Mouse (Mus musculus): ENCODE measurements at regions not wholly inside any gene's neighbourhood (a gene's known extent, or its start where the extent isn't known, plus 50 kb on each side); places are given as distances from the start of the nearest gene placed in this dataset.

- Histone ChIP-seq H3K9me3 (ENCODE audit: control insufficient read depth, low read length) (no peaks in the 10 kb centered on the region), H3K27me3 (ENCODE audit: control insufficient read depth, insufficient read depth, low read length) (no peaks in the 10 kb centered on the region), H3K4me3 (replicated peaks; ENCODE audit: low read length) (no peak overlapping the region), H3K9ac (ENCODE audit: low read depth, low read length, severe bottlenecking) (no peak overlapping the region), H3K4me1 (ENCODE audit: control insufficient read depth, insufficient read depth, low read length) (no peaks in the 10 kb centered on the region; the same call in 1 of the 2 replicates), H3K36me3 (ENCODE audit: control insufficient read depth, insufficient read depth, low read length) (no peaks in the 10 kb centered on the region), H3K27ac (replicated peaks; ENCODE audit: low read depth, low read length) (no peak overlapping the region), H3K4me2 (replicated peaks; ENCODE audit: low read depth, low read length, severe bottlenecking) (no peak overlapping the region)
- no peak for TF ChIP-seq POLR2A (IDR thresholded peaks at IDR 0.05; ENCODE audit: borderline replicate concordance, extremely low read depth, insufficient read depth, insufficient read length)
- DNase-seq (ENCODE audit: low spot score) (no peak), ATAC-seq (ENCODE audit: low FRiP score, low read depth) (no peak)
- 41% methylated on average over 2 of the region's 2 CpGs for WGBS
Measured at GRCm38 (mm10) chr14:71660166-71660565, 831.5 kb downstream of the Gm9195 start.

- Histone ChIP-seq H3K9me3 (ENCODE audit: control insufficient read depth, low read length) (no peaks in the 10 kb centered on the region), H3K9ac (ENCODE audit: low read depth, low read length, severe bottlenecking) (no peak overlapping the region), H3K4me1 (ENCODE audit: control insufficient read depth, insufficient read depth, low read length) (peaks cover 8% of the 10 kb centered on the region), H3K4me3 (replicated peaks; ENCODE audit: low read length) (no peak overlapping the region), H3K4me2 (replicated peaks; ENCODE audit: low read depth, low read length, severe bottlenecking) (no peak overlapping the region), H3K36me3 (ENCODE audit: control insufficient read depth, insufficient read depth, low read length) (no peaks in the 10 kb centered on the region), H3K27me3 (ENCODE audit: control insufficient read depth, insufficient read depth, low read length) (no peaks in the 10 kb centered on the region), H3K27ac (replicated peaks; ENCODE audit: low read depth, low read length) (no peak overlapping the region)
- 36% methylated on average over 3 of the region's 3 CpGs for WGBS
- ATAC-seq (ENCODE audit: low FRiP score, low read depth) = peak; percentile 82
- peak; percentile 68 for DNase-seq (ENCODE audit: low spot score)
- TF ChIP-seq POLR2A (IDR thresholded peaks at IDR 0.05; ENCODE audit: borderline replicate concordance, extremely low read depth, insufficient read depth, insufficient read length) = no peak
Measured at GRCm38 (mm10) chr14:71654785-71655627, 836.6 kb downstream of the Gm9195 start.

- H3K36me3 ChIP-seq (ENCODE audit: control insufficient read depth, insufficient read depth, low read length) = no peaks in the 10 kb centered on the region
- H3K27ac ChIP-seq (replicated peaks; ENCODE audit: low read depth, low read length) = no peak overlapping the region
- 89% methylated on average over 1 of the region's 1 CpGs for WGBS
- no peaks in the 10 kb centered on the region for H3K9me3 ChIP-seq (ENCODE audit: control insufficient read depth, low read length)
- H3K27me3 ChIP-seq (ENCODE audit: control insufficient read depth, insufficient read depth, low read length) = no peaks in the 10 kb centered on the region
- no peak overlapping the region for H3K4me2 ChIP-seq (replicated peaks; ENCODE audit: low read depth, low read length, severe bottlenecking)
- no peak for TF ChIP-seq POLR2A (IDR thresholded peaks at IDR 0.05; ENCODE audit: borderline replicate concordance, extremely low read depth, insufficient read depth, insufficient read length)
- no peak for ATAC-seq (ENCODE audit: low FRiP score, low read depth)
- H3K4me3 ChIP-seq (replicated peaks; ENCODE audit: low read length) = no peak overlapping the region
- H3K4me1 ChIP-seq (ENCODE audit: control insufficient read depth, insufficient read depth, low read length) = no peaks in the 10 kb centered on the region
- no peak for DNase-seq (ENCODE audit: low spot score)
- no peak overlapping the region for H3K9ac ChIP-seq (ENCODE audit: low read depth, low read length, severe bottlenecking)
Measured at GRCm38 (mm10) chr14:71642536-71642935, 849.1 kb downstream of the Gm9195 start.

GRCm38 (mm10) chr14:71639083-71639482 is 852.6 kb downstream of the Gm9195 start:
- no peak overlapping the region for H3K4me3 ChIP-seq (replicated peaks; ENCODE audit: low read length)
- no peak overlapping the region for H3K9ac ChIP-seq (ENCODE audit: low read depth, low read length, severe bottlenecking)
- TF ChIP-seq POLR2A (IDR thresholded peaks at IDR 0.05; ENCODE audit: borderline replicate concordance, extremely low read depth, insufficient read depth, insufficient read length) = no peak
- H3K27ac ChIP-seq (replicated peaks; ENCODE audit: low read depth, low read length) = no peak overlapping the region
- H3K4me1 ChIP-seq (ENCODE audit: control insufficient read depth, insufficient read depth, low read length) = no peaks in the 10 kb centered on the region
- DNase-seq (ENCODE audit: low spot score) (no peak), ATAC-seq (ENCODE audit: low FRiP score, low read depth) (no peak)
- no peaks in the 10 kb centered on the region for H3K9me3 ChIP-seq (ENCODE audit: control insufficient read depth, low read length)
- WGBS = 69% methylated on average over 1 of the region's 1 CpGs
- no peaks in the 10 kb centered on the region for H3K27me3 ChIP-seq (ENCODE audit: control insufficient read depth, insufficient read depth, low read length)
- H3K36me3 ChIP-seq (ENCODE audit: control insufficient read depth, insufficient read depth, low read length) = no peaks in the 10 kb centered on the region
- no peak overlapping the region for H3K4me2 ChIP-seq (replicated peaks; ENCODE audit: low read depth, low read length, severe bottlenecking)

- WGBS = 78% methylated on average over 1 of the region's 1 CpGs
- Histone ChIP-seq H3K27ac (replicated peaks; ENCODE audit: low read depth, low read length) (no peak overlapping the region), H3K4me1 (ENCODE audit: control insufficient read depth, insufficient read depth, low read length) (no peaks in the 10 kb centered on the region), H3K4me3 (replicated peaks; ENCODE audit: low read length) (no peak overlapping the region), H3K9ac (ENCODE audit: low read depth, low read length, severe bottlenecking) (no peak overlapping the region), H3K27me3 (ENCODE audit: control insufficient read depth, insufficient read depth, low read length) (no peaks in the 10 kb centered on the region), H3K36me3 (ENCODE audit: control insufficient read depth, insufficient read depth, low read length) (no peaks in the 10 kb centered on the region), H3K9me3 (ENCODE audit: control insufficient read depth, low read length) (no peaks in the 10 kb centered on the region), H3K4me2 (replicated peaks; ENCODE audit: low read depth, low read length, severe bottlenecking) (no peak overlapping the region)
- no peak for TF ChIP-seq POLR2A (IDR thresholded peaks at IDR 0.05; ENCODE audit: borderline replicate concordance, extremely low read depth, insufficient read depth, insufficient read length)
- ATAC-seq (ENCODE audit: low FRiP score, low read depth) (no peak), DNase-seq (ENCODE audit: low spot score) (no peak)
Measured at GRCm38 (mm10) chr14:71635091-71635490, 856.5 kb downstream of the Gm9195 start.
